Mouse (Mus musculus) brain, embryonic 14.5 days (tissue): Measurements from ENCODE around the gene Atxn1. TPM values are rescaled to one million over a fixed set of nuclear protein-coding genes. Genes with fewer than 3 reads are reported as not detected.

ENCODE experiments used
- DNase-seq: peaks from one replicate; pipeline ENCODE4 v3.0.0-alpha.2; 2011; ENCODE audit warnings: low read depth
- CTCF ChIP-seq: fragments of 200-500 bp; IDR thresholded peaks from 2 replicates; pipeline ENCODE4 v1.5.1; 2012; ENCODE audit warnings: inconsistent platforms, mild to moderate bottlenecking, moderate library complexity, borderline replicate concordance; ENCODE audit not compliant: insufficient read depth, insufficient read length; ENCODE audit errors: extremely low read depth
- POLR2A ChIP-seq: fragments of 200-500 bp; IDR thresholded peaks from 2 replicates; pipeline ENCODE4 v1.6.1; 2012; ENCODE audit warnings: mild to moderate bottlenecking, inconsistent platforms, borderline replicate concordance; ENCODE audit not compliant: poor library complexity, insufficient read depth, insufficient read length, severe bottlenecking; ENCODE audit errors: extremely low read depth
- polyA plus RNA-seq: library from polyadenylated mRNA; depleted of rRNA; stranded (reverse); fragments of >200 nt; gene quantifications from 2 replicates; pipeline ENCODE4 v1.2.3, GENCODE M21; 2012

The Atxn1 gene
- polyA plus RNA-seq, 1 experiment, result 11.0 TPM

- DNase-seq, result no peak
- TF ChIP-seq POLR2A (no peak), CTCF (no peak)
These were observed 79.9 kb downstream of the Atxn1 start for GRCm38 (mm10) chr13:45884878-45885277.

DNA sequence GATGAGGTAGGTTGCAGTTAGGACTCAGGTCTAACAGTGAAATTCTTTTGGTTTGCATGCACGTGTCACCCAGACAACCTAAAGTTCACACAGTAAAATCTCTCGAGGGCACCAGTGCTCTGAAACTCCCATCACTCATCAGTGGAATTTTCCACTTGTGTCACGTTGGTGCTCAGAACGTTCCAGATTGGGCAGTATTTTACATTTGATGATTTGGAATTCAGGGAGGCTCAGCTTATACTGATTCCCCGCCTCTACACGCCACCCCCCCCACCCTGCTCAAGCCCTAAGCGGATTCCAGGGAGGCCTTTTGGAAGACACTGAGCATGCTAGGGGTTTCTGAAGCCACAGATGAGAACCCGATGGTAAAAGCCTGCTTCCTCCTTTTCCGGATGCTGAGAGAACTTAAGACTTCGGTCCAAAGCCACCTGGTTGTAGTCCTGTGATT is 81.0 kb downstream of the Atxn1 start:
- TF ChIP-seq CTCF (no peak), POLR2A (no peak)
- DNase-seq, result no peak

DNA sequence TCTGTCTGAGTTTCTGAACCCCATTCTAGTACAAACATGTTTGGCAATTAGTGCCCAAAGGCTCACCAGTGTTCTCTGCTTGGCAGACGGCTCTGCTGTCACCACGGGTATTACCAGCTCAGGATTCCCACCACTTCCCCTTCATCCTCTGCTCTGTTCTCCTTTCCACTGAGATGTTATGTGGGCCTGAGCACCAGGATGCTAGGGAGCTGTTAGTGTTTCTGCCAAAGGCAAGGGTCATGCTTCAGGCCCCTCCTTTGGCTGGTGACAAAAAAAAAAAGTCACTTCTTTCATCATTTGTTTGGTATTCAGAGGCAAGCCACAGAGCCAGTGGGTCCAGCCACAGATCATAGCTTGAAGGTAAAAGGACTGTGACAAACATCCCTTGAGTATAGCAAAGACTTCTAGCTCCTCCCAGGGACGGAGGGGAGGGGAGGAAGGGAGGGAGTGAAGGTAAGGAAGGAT is 81.8 kb downstream of the Atxn1 start:
- no peak for TF ChIP-seq POLR2A
- no peak for TF ChIP-seq CTCF
- DNase-seq, result no peak

- no peak for DNase-seq
- TF ChIP-seq CTCF (no peak), POLR2A (no peak)
These were observed 84.3 kb downstream of the Atxn1 start for GRCm38 (mm10) chr13:45880543-45880845.

DNA sequence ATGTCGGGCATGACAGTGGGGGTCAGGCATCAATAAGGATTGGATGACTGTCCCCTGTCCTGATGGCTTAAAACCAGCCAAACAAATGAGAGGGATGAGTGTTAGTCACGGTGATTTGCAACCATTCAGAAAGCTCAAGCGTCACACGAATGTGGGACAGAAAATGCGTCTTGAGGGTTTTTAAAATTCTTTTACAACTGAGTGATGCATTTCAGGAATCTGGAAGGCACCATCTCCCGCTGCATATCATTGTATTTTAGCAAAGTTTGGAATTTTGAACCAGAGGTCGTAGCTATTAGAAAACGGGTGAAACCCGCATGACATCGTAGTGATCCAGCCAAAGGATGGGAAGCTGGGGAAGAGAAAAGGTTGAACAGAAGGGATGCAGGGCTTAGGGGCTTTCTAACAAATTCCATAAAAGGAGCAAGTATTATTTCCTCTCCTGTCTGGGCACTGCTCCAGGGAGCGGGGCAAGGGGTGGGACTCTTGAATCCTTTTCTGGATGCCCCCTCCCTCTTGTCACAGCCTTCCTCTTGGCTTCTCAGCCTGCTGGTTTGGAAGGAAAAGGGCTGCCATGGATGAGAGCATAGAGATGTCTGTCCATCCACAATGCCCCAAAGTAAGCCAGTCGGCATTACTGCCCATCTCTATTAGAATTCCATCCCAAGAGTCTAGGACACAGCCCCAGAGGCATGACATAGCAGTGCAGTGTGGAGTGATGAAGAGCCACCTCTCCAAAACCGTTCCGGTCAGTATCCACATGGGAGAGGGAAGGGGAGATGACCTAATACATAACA is 84.9 kb downstream of the Atxn1 start:
- peak; percentile 63 for DNase-seq
- TF ChIP-seq CTCF (no peak), POLR2A (no peak)

DNA sequence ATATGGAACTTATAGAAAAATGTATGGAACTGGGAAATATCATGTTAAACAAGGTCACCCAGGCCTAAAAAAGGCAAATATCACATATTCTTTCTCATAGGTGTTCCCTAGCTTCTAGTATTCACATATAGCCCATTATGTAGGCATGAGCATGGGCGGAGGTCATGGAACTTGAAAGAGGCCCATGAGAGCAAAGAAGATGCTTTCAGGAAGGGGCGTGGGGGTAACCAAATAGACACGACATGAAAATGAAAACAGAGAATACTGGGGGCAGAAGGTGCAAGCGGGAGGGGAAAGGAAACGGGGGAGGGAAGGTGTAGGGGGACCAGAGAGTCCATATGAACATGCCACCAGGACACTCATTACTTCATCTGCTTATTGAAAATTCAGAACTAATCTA is 87.9 kb downstream of the Atxn1 start:
- TF ChIP-seq CTCF (no peak), POLR2A (no peak)
- DNase-seq, result no peak

DNA sequence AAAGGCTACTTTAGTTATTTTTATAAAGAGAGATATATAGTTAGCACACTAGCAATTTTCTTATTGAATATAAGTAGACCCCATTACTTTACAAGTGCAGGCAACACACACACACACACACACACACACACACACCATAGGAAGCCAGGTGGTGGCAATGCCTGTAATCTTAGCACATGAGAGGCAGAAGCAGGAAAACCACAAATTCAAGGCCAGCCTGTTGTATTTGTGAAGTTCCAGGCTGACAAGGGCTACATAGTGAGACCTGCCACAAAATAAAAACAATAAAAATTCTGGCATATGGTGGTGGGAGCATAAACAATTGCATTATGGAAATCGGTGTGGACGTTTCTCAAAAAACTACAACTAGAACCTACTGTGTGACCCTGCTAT is 88.4 kb downstream of the Atxn1 start:
- no peak for DNase-seq
- TF ChIP-seq CTCF, result no peak
- no peak for TF ChIP-seq POLR2A

- TF ChIP-seq POLR2A (no peak), CTCF (no peak)
- DNase-seq, result peak; percentile 54
These were observed 89.0 kb downstream of the Atxn1 start for GRCm38 (mm10) chr13:45875686-45876367.

GRCm38 (mm10) chr13:45874196-45874595 is 90.6 kb downstream of the Atxn1 start:
- DNase-seq, result no peak
- TF ChIP-seq POLR2A, result no peak
- no peak for TF ChIP-seq CTCF

DNA sequence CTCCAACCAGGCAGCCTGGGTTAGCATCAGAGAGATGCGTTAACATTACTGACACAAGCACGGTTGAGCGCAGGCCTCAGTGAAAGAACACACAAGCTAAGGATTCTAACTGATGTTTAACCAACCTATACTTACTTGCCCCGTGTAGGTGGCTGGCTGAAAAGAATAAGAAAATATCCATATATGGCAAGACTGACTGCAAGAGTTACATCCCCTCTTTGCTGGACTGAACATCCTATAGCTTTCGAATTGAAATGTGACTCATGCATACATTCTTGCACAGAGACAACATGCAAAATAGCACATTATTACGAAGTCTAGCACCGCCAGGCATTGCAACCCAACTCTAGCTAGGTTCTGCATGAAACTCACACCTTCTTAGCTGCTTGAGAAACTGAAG is 91.8 kb downstream of the Atxn1 start:
- no peak for TF ChIP-seq POLR2A
- no peak for TF ChIP-seq CTCF
- no peak for DNase-seq

DNA sequence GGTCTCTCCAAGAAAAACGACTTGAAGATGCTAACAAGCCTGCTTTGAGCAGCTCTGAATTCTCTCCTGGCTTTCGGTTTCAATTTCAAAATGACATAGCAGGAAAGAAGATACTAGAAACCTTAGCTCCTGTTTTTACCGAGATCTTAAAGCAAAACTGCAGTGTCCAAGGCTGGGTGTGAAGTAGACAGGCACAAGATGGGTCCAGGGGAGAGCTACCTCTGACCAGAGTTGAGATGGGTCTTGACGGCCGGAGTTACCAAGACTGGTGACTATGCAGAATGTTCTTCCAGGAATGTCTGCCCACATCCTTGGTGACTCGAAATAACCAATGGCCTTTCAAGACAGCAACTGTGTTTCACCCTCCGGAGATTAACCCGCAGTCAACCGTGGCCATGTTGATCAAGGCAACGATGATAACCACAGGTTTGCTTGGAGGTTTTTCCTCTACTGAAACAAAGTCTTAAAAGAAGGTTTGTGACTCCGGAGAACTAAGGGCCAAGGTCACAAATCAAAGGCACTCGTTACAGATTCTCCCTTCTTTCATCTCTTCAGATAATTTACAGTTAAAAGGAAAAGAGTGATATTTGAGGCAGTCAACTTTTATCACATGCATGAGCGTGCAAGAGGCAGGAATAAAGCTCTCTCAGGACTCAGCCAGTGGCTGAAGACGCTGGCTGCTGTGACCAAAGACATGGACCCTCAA is 92.6 kb downstream of the Atxn1 start:
- DNase-seq, result no peak
- TF ChIP-seq CTCF (no peak), POLR2A (no peak)
